Mouse (Mus musculus) neural tube, embryonic 14.5 days (tissue): Measurements from ENCODE around the gene Foxc2. TPM values are rescaled to one million over a fixed set of nuclear protein-coding genes. Genes with fewer than 3 reads are reported as not detected.

Experiments used
- ATAC-seq: fragments of 200-750 bp; cut with Nextera tagmentation; 2 replicates; pipeline ENCODE4 v1.8.0; 2017; ENCODE audit warnings: low read depth, mild to moderate bottlenecking, moderate TSS enrichment, moderate library complexity
- H3K27ac ChIP-seq: fragments of 300-500 bp; sonication (generic); 2 replicates; pipeline ENCODE4 v1.5.1; 2014; ENCODE audit warnings: low read depth, mild to moderate bottlenecking, control low read depth, low read length, moderate library complexity, mixed read lengths
- H3K27me3 ChIP-seq: fragments of 300-500 bp; sonication (generic); 2 replicates; pipeline ENCODE4 v1.6.1; 2014; ENCODE audit warnings: low read length; ENCODE audit not compliant: control insufficient read depth, insufficient read depth
- H3K36me3 ChIP-seq: fragments of 300-500 bp; sonication (generic); 2 replicates; pipeline ENCODE4 v1.6.1; 2014; ENCODE audit warnings: low read length, mixed read lengths; ENCODE audit not compliant: control insufficient read depth, insufficient read depth
- H3K4me1 ChIP-seq: fragments of 300-500 bp; sonication (generic); 2 replicates; pipeline ENCODE4 v1.6.1; 2014; ENCODE audit warnings: low read length; ENCODE audit not compliant: control insufficient read depth, insufficient read depth
- H3K4me2 ChIP-seq: fragments of 300-500 bp; sonication (generic); 2 replicates; pipeline ENCODE4 v1.6.1; 2014; ENCODE audit warnings: mild to moderate bottlenecking, low read depth, low read length, control low read depth
- H3K4me3 ChIP-seq: fragments of 300-500 bp; sonication (generic); 2 replicates; pipeline ENCODE4 v1.5.1; 2014; ENCODE audit warnings: low read depth, low read length, control low read depth, mixed read lengths
- H3K9ac ChIP-seq: fragments of 300-500 bp; sonication (generic); replicated peaks from 2 replicates; pipeline ENCODE4 v1.6.1; 2014; ENCODE audit warnings: low read depth, mild to moderate bottlenecking, control low read depth, low read length, mixed read lengths
- H3K9me3 ChIP-seq: fragments of 300-500 bp; sonication (generic); 2 replicates; pipeline ENCODE4 v1.6.1; 2016; ENCODE audit warnings: low read length; ENCODE audit not compliant: control insufficient read depth
- WGBS: fragments of 180-500 bp; shearing (Covaris S2); extraction: QIAGEN DNeasy Blood & Tissue Kit; methylation state at CpG from one replicate; pipeline ENCODE4 v1.1.7; 2014; 5-methylcytosine and 5-hydroxymethylcytosine counted together
- polyA plus RNA-seq: library from polyadenylated mRNA; unstranded; fragments of >200 nt; fragmentation: Nextera tagmentation; extraction: Ambion mirVana; gene quantifications from 2 replicates; pipeline ENCODE4 v1.2.1, GENCODE M21; 2014

Gene Foxc2
- polyA plus RNA-seq, 1 experiment from 2014 or later: 0.16 TPM

- H3K4me1 ChIP-seq: no peaks in the 10 kb centered on the region
- H3K4me3 ChIP-seq: no peak overlapping the region
- no peak overlapping the region for H3K27ac ChIP-seq
- 2% methylated on average over 7 of the region's 7 CpGs for WGBS
- no peak overlapping the region for H3K4me2 ChIP-seq
- H3K9ac ChIP-seq: no peak overlapping the region
- H3K36me3 ChIP-seq: no peaks in the 10 kb centered on the region
- ATAC-seq: no peak
- H3K9me3 ChIP-seq: no peaks in the 10 kb centered on the region
- peaks cover 65% of the 10 kb centered on the region for H3K27me3 ChIP-seq
Observed at GRCm38 (mm10) chr8:121122368-121122767, 6.4 kb downstream of the Foxc2 start.

- H3K27ac ChIP-seq: no peak overlapping the region
- WGBS: 26% methylated on average over 2 of the region's 2 CpGs
Observed at GRCm38 (mm10) chr8:121123113-121123512, 7.1 kb downstream of the Foxc2 start.

GRCm38 (mm10) chr8:121124547-121125239, 8.7 kb downstream of the Foxc2 start:
- Histone ChIP-seq H3K9me3 (no peaks in the 10 kb centered on the region), H3K27me3 (peaks cover 69% of the 10 kb centered on the region), H3K4me3 (no peak overlapping the region), H3K4me1 (no peaks in the 10 kb centered on the region; the same call in 1 of the 2 replicates), H3K4me2 (no peak overlapping the region), H3K36me3 (no peaks in the 10 kb centered on the region), H3K9ac (no peak overlapping the region), H3K27ac (0 out of 2 replicates have a peak overlapping the region, but pooled peaks have one; percentile 34)
- 0 out of 2 replicates have a peak, but pooled peaks have one; percentile 8 for ATAC-seq
- 0% methylated on average over 17 of the region's 17 CpGs for WGBS

More at GRCm38 (mm10) chr8:121123113-121123512, 7.1 kb downstream of the Foxc2 start:
- no peak overlapping the region for H3K4me3 ChIP-seq
- H3K4me2 ChIP-seq: no peak overlapping the region
- peaks cover 60% of the 10 kb centered on the region for H3K27me3 ChIP-seq
- H3K9me3 ChIP-seq: no peaks in the 10 kb centered on the region
- H3K9ac ChIP-seq: no peak overlapping the region
- no peaks in the 10 kb centered on the region; the same call in 1 of the 2 replicates for H3K4me1 ChIP-seq
- H3K36me3 ChIP-seq: no peaks in the 10 kb centered on the region
- no peak for ATAC-seq

- WGBS: under 1% methylated on average over 36 of the region's 36 CpGs
- no peak overlapping the region for H3K27ac ChIP-seq
- H3K9ac ChIP-seq: no peak overlapping the region
- no peak overlapping the region for H3K4me3 ChIP-seq
- H3K4me2 ChIP-seq: peak overlapping the region; percentile 26; the same call in 1 of the 2 replicates
- H3K4me1 ChIP-seq: no peaks in the 10 kb centered on the region; the same call in 1 of the 2 replicates
- no peaks in the 10 kb centered on the region for H3K9me3 ChIP-seq
- H3K27me3 ChIP-seq: peaks cover 63% of the 10 kb centered on the region
- ATAC-seq: peak; percentile 71; the same call in 1 of the 2 replicates
- no peaks in the 10 kb centered on the region for H3K36me3 ChIP-seq
Observed at GRCm38 (mm10) chr8:121125311-121125876, 9.4 kb downstream of the Foxc2 start.

- Histone ChIP-seq H3K9me3 (no peaks in the 10 kb centered on the region), H3K4me2 (no peak overlapping the region), H3K27me3 (peaks cover 64% of the 10 kb centered on the region), H3K4me1 (no peaks in the 10 kb centered on the region; the same call in 1 of the 2 replicates), H3K4me3 (no peak overlapping the region), H3K36me3 (no peaks in the 10 kb centered on the region), H3K27ac (no peak overlapping the region), H3K9ac (no peak overlapping the region)
- 3% methylated on average over 6 of the region's 6 CpGs for WGBS
- no peak for ATAC-seq
Observed at GRCm38 (mm10) chr8:121126191-121126590, 10.2 kb downstream of the Foxc2 start.

DNA sequence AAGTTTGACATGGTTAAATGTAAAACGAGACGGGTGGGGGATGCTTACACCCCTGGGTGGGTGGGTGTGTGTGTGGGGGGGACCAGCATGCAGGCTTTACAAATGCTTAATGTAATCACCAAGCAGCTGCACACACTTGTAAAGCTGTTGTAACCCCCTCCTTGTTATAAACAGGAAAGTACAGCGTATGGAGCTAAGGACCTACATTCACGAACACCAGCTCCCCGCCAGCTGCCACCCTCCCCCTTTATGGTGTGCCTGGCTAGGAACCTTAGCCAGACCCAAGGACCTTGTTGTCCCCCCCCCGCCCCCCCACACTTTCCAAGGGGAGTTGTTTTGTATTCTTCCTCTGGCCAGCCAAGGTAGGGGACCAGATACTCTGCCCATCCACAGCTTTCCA, 10.7 kb downstream of the Foxc2 start:
- Histone ChIP-seq H3K4me1 (no peaks in the 10 kb centered on the region; the same call in 1 of the 2 replicates), H3K4me3 (no peak overlapping the region), H3K9ac (no peak overlapping the region), H3K27ac (no peak overlapping the region), H3K9me3 (no peaks in the 10 kb centered on the region), H3K36me3 (no peaks in the 10 kb centered on the region), H3K27me3 (peaks cover 63% of the 10 kb centered on the region), H3K4me2 (no peak overlapping the region)
- no peak for ATAC-seq
- 3% methylated on average over 6 of the region's 6 CpGs for WGBS

DNA sequence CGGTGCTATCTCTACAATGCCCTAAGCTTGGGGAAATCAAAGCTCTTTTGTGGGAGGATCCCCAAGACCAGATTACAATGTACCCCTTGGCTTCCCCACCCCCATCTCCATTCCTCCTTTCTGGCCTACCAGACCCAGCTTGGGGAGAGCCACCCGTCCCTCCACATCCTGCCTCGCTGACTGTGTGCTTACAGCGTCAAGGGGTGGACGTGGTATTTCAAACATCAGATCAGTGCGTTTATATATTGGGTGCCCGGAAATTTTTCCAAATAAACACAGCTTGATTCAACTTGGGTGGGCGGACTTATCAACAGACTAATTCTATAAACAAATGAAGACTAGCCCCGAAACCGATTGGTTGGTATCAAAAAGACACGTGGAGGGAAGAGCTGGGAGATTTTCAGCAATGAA, 11.3 kb downstream of the Foxc2 start:
- ATAC-seq: no peak
- H3K4me1 ChIP-seq: no peaks in the 10 kb centered on the region; the same call in 1 of the 2 replicates
- no peaks in the 10 kb centered on the region for H3K36me3 ChIP-seq
- no peak overlapping the region for H3K27ac ChIP-seq
- WGBS: 1% methylated on average over 11 of the region's 11 CpGs
- no peak overlapping the region for H3K4me3 ChIP-seq
- H3K9ac ChIP-seq: no peak overlapping the region
- H3K27me3 ChIP-seq: peaks cover 57% of the 10 kb centered on the region
- no peaks in the 10 kb centered on the region for H3K9me3 ChIP-seq
- no peak overlapping the region for H3K4me2 ChIP-seq

- no peak within 1 kb of the TSS for H3K9ac ChIP-seq
- no peaks in the 10 kb centered on the region for H3K36me3 ChIP-seq
- no peak within 1 kb of the TSS for H3K27ac ChIP-seq
- no peaks in the 10 kb centered on the region; the same call in 1 of the 2 replicates for H3K4me1 ChIP-seq
- H3K4me2 ChIP-seq: peak within 1 kb of the TSS; percentile 14
- no peaks in the 10 kb centered on the region for H3K9me3 ChIP-seq
- peaks cover 52% of the 10 kb centered on the region for H3K27me3 ChIP-seq
- H3K4me3 ChIP-seq: peak within 1 kb of the TSS; percentile 7; the same call in 1 of the 2 replicates
- ATAC-seq: no peak
- WGBS: under 1% methylated on average over 42 of the region's 43 CpGs
Observed at GRCm38 (mm10) chr8:121127756-121128375, 11.9 kb downstream of the Foxc2 start, which contains the start of gene Foxl1. Foxl1 (plus strand) TSS chr8:121127940.
